Mouse (Mus musculus): Measurements from ENCODE around the gene Samm50. TPM values are rescaled to one million over a fixed set of nuclear protein-coding genes. Genes with fewer than 3 reads are reported as not detected.

The Samm50 gene
- total RNA-seq, 2 experiments from 2014 or later = 93.6 to 102 TPM

DNA sequence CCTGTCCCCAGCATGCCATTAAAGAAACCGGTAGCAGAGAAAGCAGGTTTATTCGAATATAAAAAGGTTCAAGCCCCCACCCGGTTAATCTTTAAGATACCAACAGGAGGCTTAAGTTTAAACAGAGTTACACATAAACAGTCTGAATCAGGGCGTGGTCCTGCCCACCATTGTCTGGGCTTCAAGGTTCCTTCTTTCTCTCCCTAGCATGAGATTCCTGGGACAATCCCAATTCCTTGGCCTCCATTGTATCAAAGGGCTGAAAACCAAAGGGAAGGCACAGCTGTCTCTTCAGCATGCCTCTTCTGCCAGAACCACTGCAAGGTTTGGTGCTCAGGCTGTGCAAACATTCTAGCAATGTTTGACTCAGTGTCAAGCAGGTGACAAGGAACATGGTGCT, 5.8 kb upstream of the Samm50 start:
- Histone ChIP-seq H3K4me3 (no peak overlapping the region), H3K27ac (no peak overlapping the region)
- no peak for DNase-seq (ENCODE audit: low spot score in 2 of 2)
- TF ChIP-seq CTCF (conservative IDR thresholded peaks at IDR 0.05) = no peak

DNA sequence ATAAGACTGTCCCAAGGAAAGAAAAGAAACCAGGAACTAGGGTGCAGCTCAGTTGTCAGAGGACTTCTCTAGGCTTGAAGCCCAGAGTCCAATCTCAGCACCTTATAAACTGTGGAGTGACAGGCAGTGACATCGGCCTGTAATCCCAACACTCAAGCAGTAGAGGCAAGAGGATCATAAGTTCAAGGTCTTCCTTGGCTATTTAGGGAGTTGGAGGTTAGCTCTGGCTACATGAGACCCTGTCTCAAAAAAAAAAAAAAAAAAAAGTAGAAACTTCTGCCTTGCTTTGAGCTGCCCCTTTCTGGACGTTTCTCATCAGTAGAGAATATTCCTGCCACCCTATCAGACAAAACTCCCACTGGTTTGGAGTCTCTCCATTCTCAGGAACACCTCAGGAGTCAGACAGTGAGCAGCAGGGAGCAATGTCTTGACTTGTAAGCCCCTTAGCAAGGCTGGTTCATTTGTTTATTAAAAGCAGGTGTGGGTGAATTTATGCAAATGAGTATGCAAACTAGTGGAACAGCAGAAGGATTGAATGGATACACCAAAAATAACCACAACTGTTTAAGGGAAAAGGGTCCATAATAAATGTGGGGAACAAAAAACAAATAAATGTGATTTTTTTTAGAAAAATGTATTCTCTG, 3.0 kb upstream of the Samm50 start:
- TF ChIP-seq CTCF (conservative IDR thresholded peaks at IDR 0.05) = no peak
- Histone ChIP-seq H3K27ac (no peak overlapping the region), H3K4me3 (no peak overlapping the region)
- no peak for DNase-seq (ENCODE audit: low spot score in 2 of 2)

- TF ChIP-seq CTCF (conservative IDR thresholded peaks at IDR 0.05) = no peak
- DNase-seq (ENCODE audit: low spot score in 2 of 2) = no peak
- Histone ChIP-seq H3K27ac (no peak overlapping the region), H3K4me3 (no peak overlapping the region)
Observed at GRCm38 (mm10) chr15:84189881-84190280, 2.2 kb upstream of the Samm50 start.

GRCm38 (mm10) chr15:84191724-84192057, 350 bp upstream of the Samm50 start:
- TF ChIP-seq CTCF (conservative IDR thresholded peaks at IDR 0.05) = no peak
- no peak for DNase-seq (ENCODE audit: low spot score in 2 of 2)
- Histone ChIP-seq H3K27ac (peak overlapping the region; percentile 97), H3K4me3 (peak overlapping the region; percentile 99)

GRCm38 (mm10) chr15:84196486-84197165, 4.6 kb downstream of the Samm50 start:
- no peak for DNase-seq (ENCODE audit: low spot score in 2 of 2)
- Histone ChIP-seq H3K27ac (no peak overlapping the region), H3K4me3 (no peak overlapping the region)
- no peak for TF ChIP-seq CTCF (conservative IDR thresholded peaks at IDR 0.05)

DNA sequence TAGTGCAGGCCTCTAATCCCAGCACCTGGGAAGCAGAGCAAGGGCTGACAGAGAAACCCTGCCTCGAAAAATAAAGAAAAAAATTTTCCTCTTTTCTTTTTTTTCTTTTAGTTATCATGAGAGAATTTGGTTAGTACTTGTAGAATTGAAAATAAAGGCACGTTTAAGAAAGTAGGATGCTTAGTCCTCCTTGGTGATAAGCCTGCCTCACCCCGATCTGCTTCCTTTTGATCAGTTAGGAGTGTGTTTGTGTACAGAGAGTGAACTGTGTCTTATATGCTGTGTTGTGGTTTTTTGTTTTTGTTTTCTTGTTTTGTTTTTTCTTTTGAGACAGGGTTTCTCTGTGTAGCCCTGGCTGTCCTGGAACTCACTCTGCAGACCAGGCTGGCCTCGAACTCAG, 15.3 kb downstream of the Samm50 start:
- DNase-seq (ENCODE audit: low spot score in 2 of 2) = no peak
- no peak for TF ChIP-seq CTCF (conservative IDR thresholded peaks at IDR 0.05)
- H3K27ac ChIP-seq = no peak overlapping the region
- no peak overlapping the region for H3K4me3 ChIP-seq

DNA sequence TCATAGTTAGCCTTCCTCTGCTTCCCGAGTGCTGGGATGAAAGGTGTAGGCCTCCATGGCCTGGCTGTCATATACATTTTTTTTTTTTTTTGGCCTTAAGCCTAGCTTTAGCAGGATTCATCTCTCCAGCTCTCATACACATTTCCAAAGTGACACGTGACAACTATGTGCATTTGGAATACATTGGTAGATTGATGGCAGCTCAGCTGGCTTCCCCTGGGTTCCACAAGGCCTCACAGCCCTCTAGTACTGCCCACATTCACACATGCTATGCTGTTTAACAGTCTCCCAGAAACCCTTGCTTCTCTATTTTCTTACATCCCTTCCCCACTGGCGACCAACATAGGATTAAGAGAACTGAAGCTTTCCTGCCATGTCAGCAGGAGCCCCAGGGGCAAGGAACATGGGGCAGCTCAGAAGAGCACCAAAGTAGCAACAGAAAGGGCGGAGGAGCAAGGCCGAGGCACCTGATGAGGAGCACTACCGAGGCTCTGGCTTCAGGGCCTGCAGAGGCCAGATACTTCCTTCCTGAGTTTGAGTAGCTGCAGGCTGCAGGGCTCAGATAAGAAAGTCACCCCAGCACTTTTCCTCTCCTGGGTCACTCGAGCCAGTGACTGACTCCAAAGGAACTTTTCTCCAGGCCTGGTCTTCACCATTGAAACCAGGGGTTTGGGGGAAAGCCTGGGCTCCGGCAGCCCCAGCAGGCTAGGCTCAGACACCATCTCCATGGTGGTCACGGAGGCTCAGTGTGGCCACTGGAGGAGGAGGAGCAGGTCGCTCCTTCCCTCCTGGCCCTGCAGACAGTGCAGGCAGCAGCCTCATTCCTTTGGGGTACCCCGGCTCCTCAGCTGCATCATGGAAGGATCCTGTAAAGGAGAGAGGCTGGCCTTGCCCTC, 17.7 kb downstream of the Samm50 start:
- DNase-seq (ENCODE audit: low spot score in 2 of 2) = no peak

GRCm38 (mm10) chr15:84210461-84210860, 18.4 kb downstream of the Samm50 start:
- TF ChIP-seq CTCF (conservative IDR thresholded peaks at IDR 0.05) = no peak
- peak overlapping the region; percentile 65; the same call in 1 of the 2 replicates for H3K27ac ChIP-seq
- no peak for DNase-seq (ENCODE audit: low spot score in 2 of 2)

More for the DNA sequence above, 17.7 kb downstream of the Samm50 start:
- H3K4me3 ChIP-seq = no peak overlapping the region
- no peak for TF ChIP-seq CTCF (conservative IDR thresholded peaks at IDR 0.05)
- peak overlapping the region; percentile 65 for H3K27ac ChIP-seq

DNA sequence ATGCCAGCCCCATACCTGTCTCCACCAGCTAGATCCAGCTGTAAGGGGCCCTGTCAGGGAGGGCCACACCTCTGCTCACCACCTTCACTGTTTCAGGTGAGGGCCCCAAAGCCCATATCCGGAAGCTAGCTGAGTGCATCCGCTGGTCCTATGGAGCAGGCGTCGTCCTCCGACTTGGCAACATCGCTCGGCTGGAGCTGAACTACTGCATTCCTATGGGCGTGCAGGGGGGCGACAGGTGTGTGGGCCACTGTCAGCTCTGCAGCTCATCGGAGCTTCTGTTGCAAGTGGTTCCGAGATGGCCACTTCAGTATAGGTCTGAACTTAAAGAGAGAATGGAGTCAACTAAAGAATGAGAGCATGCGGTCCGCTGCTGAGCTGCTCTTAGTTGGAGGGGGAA, 18.9 kb downstream of the Samm50 start:
- no peak for DNase-seq (ENCODE audit: low spot score in 2 of 2)
- TF ChIP-seq CTCF (conservative IDR thresholded peaks at IDR 0.05) = no peak
- no peak overlapping the region for H3K27ac ChIP-seq
- H3K4me3 ChIP-seq = no peak overlapping the region

More at GRCm38 (mm10) chr15:84210461-84210860, 18.4 kb downstream of the Samm50 start:
- no peak overlapping the region for H3K4me3 ChIP-seq

DNA sequence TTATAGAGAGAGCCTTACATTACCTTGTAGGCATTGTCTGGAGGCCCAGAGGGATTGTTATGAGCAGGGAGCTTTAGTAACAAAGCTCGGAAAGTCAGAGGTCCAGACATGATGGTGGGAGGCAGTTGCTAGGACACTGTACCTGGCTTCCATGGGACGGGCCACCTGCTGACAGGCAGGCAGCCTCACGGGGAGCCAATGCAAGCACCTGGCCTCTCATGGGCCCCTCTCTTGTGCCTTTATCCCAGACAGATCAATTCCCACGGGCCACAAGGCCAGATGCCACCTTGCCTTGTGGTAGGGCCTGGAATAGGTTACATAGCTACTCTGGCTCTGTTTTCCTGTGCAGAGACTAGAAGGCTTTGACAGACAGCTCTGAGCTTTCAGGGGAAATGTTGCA, 19.5 kb downstream of the Samm50 start:
- Histone ChIP-seq H3K4me3 (no peak overlapping the region), H3K27ac (peak overlapping the region; percentile 33; the same call in 1 of the 2 replicates)
- no peak for TF ChIP-seq CTCF (conservative IDR thresholded peaks at IDR 0.05)
- no peak for DNase-seq (ENCODE audit: low spot score in 2 of 2)

- no peak overlapping the region for H3K4me3 ChIP-seq
- peak; percentile 100; the same call in 1 of the 2 replicates for TF ChIP-seq CTCF (conservative IDR thresholded peaks at IDR 0.05)
Observed at GRCm38 (mm10) chr15:84212031-84212755, 20.2 kb downstream of the Samm50 start.

DNA sequence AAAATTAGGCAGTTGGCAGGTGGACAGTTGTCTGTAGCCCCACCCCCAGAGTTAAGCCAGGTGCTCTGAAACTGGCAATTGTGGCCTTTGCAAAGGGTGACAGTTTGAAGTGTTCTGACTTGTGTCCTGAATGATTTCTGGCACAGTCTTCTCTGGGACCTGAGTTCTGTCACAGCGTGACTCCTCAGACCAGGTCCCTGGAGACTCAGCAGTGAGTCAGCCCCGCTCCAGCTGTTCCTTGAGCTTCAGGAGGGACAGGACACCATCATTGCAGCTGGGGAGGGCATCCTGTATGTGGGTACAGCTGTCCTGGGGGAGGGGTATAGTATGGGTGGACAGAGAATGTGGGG, 20.7 kb downstream of the Samm50 start:
- Histone ChIP-seq H3K4me3 (no peak overlapping the region), H3K27ac (0 out of 2 replicates have a peak overlapping the region, but pooled peaks have one; percentile 28)
- no peak for DNase-seq (ENCODE audit: low spot score in 2 of 2)

More at GRCm38 (mm10) chr15:84212031-84212755, 20.2 kb downstream of the Samm50 start:
- peak overlapping the region; percentile 33; the same call in 1 of the 2 replicates for H3K27ac ChIP-seq
- DNase-seq (ENCODE audit: low spot score in 2 of 2) = peak; percentile 81 to 96

More for the DNA sequence above, 20.7 kb downstream of the Samm50 start:
- no peak for TF ChIP-seq CTCF (conservative IDR thresholded peaks at IDR 0.05)
